Comparison of ENCODE assay signal across 19 mouse cellular contexts in genomic region chr7:69276376-69277055, GRCm38 (mm10).
A peak's percentile ranks its signal among the peaks of the same experiment; 100 is the strongest.
DNase-seq lines count a peak whose midpoint lies in the region; ATAC-seq and TF ChIP-seq lines count a peak whose summit lies in the region.
"Had no signal": no experiment of that assay in that cellular context is flagged by ENCODE, and none has a peak within 500 bp of the region (broad histone marks: within the 10 kb centered on the region; RNA-seq: fewer than 3 reads in every experiment).

No protein-coding gene starts in this region.

- H3K4me1 ChIP-seq in hindbrain, embryonic 14.5 days (replicated peaks; ENCODE audit: control insufficient read depth, insufficient read depth, low read length): peaks cover 5% of the 10 kb centered on the region; the same call in 1 of the 2 replicates
- H3K4me1 ChIP-seq in hindbrain, embryonic 11.5 days (replicated peaks; ENCODE audit: control insufficient read depth, insufficient read depth, low read length): no peaks in the 10 kb centered on the region
- H3K4me1 ChIP-seq in midbrain, embryonic 14.5 days (ENCODE audit: control insufficient read depth, insufficient read depth, low read length): no peaks in the 10 kb centered on the region
- H3K4me1 ChIP-seq in midbrain, embryonic 11.5 days (ENCODE audit: control insufficient read depth, insufficient read depth, low read length): no peaks in the 10 kb centered on the region
- peaks cover 4% of the 10 kb centered on the region for H3K4me1 ChIP-seq in forebrain, embryonic 16.5 days (replicated peaks; ENCODE audit: control insufficient read depth, insufficient read depth, low read length)
- H3K4me1 ChIP-seq: embryonic facial prominence, embryonic 13.5 days; heart, embryonic 12.5 days; hindbrain, embryonic 10.5 days had no signal

- 65% methylated on average over 5 of the region's 5 CpGs for WGBS in hindbrain, embryonic 14.5 days
- WGBS in hindbrain, embryonic 11.5 days: 75% methylated on average over 5 of the region's 5 CpGs
- 66% methylated on average over 5 of the region's 5 CpGs for WGBS in midbrain, embryonic 14.5 days
- 78% methylated on average over 5 of the region's 5 CpGs for WGBS in midbrain, embryonic 11.5 days
- WGBS in forebrain, embryonic 16.5 days: 40% methylated on average over 5 of the region's 5 CpGs

- H3K9me3 ChIP-seq in hindbrain, embryonic 14.5 days (ENCODE audit: control insufficient read depth, low read length): no peaks in the 10 kb centered on the region
- no peaks in the 10 kb centered on the region for H3K9me3 ChIP-seq in hindbrain, embryonic 11.5 days (ENCODE audit: control insufficient read depth, low read length)
- no peaks in the 10 kb centered on the region for H3K9me3 ChIP-seq in midbrain, embryonic 14.5 days (ENCODE audit: control insufficient read depth, low read length)
- H3K9me3 ChIP-seq in midbrain, embryonic 11.5 days (ENCODE audit: control insufficient read depth, low read length): no peaks in the 10 kb centered on the region
- H3K9me3 ChIP-seq in forebrain, embryonic 16.5 days (ENCODE audit: control insufficient read depth, low read length): no peaks in the 10 kb centered on the region
- H3K9me3 ChIP-seq: embryonic facial prominence, embryonic 13.5 days; heart, embryonic 12.5 days; hindbrain, embryonic 10.5 days had no signal

- H3K27me3 ChIP-seq in hindbrain, embryonic 14.5 days (ENCODE audit: control insufficient read depth, insufficient read depth, low read length): no peaks in the 10 kb centered on the region
- no peaks in the 10 kb centered on the region for H3K27me3 ChIP-seq in hindbrain, embryonic 11.5 days (ENCODE audit: control insufficient read depth, insufficient read depth, low read length)
- no peaks in the 10 kb centered on the region for H3K27me3 ChIP-seq in midbrain, embryonic 14.5 days (ENCODE audit: control insufficient read depth, insufficient read depth, low read length)
- no peaks in the 10 kb centered on the region for H3K27me3 ChIP-seq in midbrain, embryonic 11.5 days (ENCODE audit: control insufficient read depth, insufficient read depth, low read length)
- no peaks in the 10 kb centered on the region for H3K27me3 ChIP-seq in forebrain, embryonic 16.5 days (replicated peaks; ENCODE audit: control insufficient read depth, insufficient read depth, low read length)
- H3K27me3 ChIP-seq: embryonic facial prominence, embryonic 13.5 days; heart, embryonic 12.5 days had no signal

- no peak for TF ChIP-seq POLR2A in brain, embryonic 14.5 days (IDR thresholded peaks at IDR 0.05; ENCODE audit: borderline replicate concordance, extremely low read depth, insufficient read depth, insufficient read length, poor library complexity, severe bottlenecking)

- no peaks in the 10 kb centered on the region for H3K36me3 ChIP-seq in hindbrain, embryonic 14.5 days (replicated peaks; ENCODE audit: control insufficient read depth, insufficient read depth)
- H3K36me3 ChIP-seq in hindbrain, embryonic 11.5 days (ENCODE audit: control insufficient read depth, insufficient read depth, low read length): no peaks in the 10 kb centered on the region
- H3K36me3 ChIP-seq in midbrain, embryonic 14.5 days (ENCODE audit: control insufficient read depth, insufficient read depth, low read length): no peaks in the 10 kb centered on the region
- H3K36me3 ChIP-seq in midbrain, embryonic 11.5 days (ENCODE audit: control insufficient read depth, insufficient read depth, low read length): no peaks in the 10 kb centered on the region
- no peaks in the 10 kb centered on the region for H3K36me3 ChIP-seq in forebrain, embryonic 16.5 days (ENCODE audit: control insufficient read depth, insufficient read depth)
- H3K36me3 ChIP-seq: embryonic facial prominence, embryonic 13.5 days; heart, embryonic 12.5 days; hindbrain, embryonic 10.5 days had no signal

- no peak overlapping the region for H3K9ac ChIP-seq in hindbrain, embryonic 14.5 days
- H3K9ac ChIP-seq in hindbrain, embryonic 11.5 days (ENCODE audit: low read depth, low read length): no peak overlapping the region
- no peak overlapping the region for H3K9ac ChIP-seq in midbrain, embryonic 14.5 days (replicated peaks; ENCODE audit: low read length)
- H3K9ac ChIP-seq in midbrain, embryonic 11.5 days (ENCODE audit: low read length): no peak overlapping the region
- no peak overlapping the region for H3K9ac ChIP-seq in forebrain, embryonic 16.5 days (replicated peaks; ENCODE audit: low read depth, low read length)
- H3K9ac ChIP-seq: embryonic facial prominence, embryonic 13.5 days; heart, embryonic 12.5 days had no signal

- DNase-seq in hindbrain, embryonic 14.5 days (ENCODE audit: low spot score): no peak
- DNase-seq in hindbrain, embryonic 11.5 days (ENCODE audit: low spot score): no peak
- DNase-seq in midbrain, embryonic 14.5 days: peak; percentile 13
- DNase-seq in midbrain, embryonic 11.5 days (ENCODE audit: low spot score, missing footprints): no peak
- DNase-seq in brain, embryonic 14.5 days (ENCODE audit: low read depth): peak; percentile 70
- DNase-seq in thymus, postnatal 14 days: no peak
- DNase-seq in thymus, postnatal 10 days (ENCODE audit: low spot score in 2 of 2): no peak
- DNase-seq: adrenal gland, adult 8-10 months; adrenal gland, postnatal 36 days; cerebellum, adult 18-20 months; cerebellum, adult 9-11 months; cerebellum, postnatal 36 days; gastrocnemius, postnatal 14 days had no signal

- no peak overlapping the region for H3K4me2 ChIP-seq in hindbrain, embryonic 14.5 days (replicated peaks)
- no peak overlapping the region for H3K4me2 ChIP-seq in hindbrain, embryonic 11.5 days (replicated peaks; ENCODE audit: low read depth, low read length)
- H3K4me2 ChIP-seq in midbrain, embryonic 14.5 days (ENCODE audit: low read length): no peak overlapping the region
- no peak overlapping the region for H3K4me2 ChIP-seq in midbrain, embryonic 11.5 days
- no peak overlapping the region for H3K4me2 ChIP-seq in forebrain, embryonic 16.5 days (ENCODE audit: low read length)
- H3K4me2 ChIP-seq: embryonic facial prominence, embryonic 13.5 days; heart, embryonic 12.5 days had no signal

- no peak for ATAC-seq in hindbrain, embryonic 14.5 days (ENCODE audit: low FRiP score)
- no peak for ATAC-seq in hindbrain, embryonic 11.5 days (ENCODE audit: low FRiP score)
- ATAC-seq in midbrain, embryonic 14.5 days (ENCODE audit: low FRiP score, low TSS enrichment): no peak
- ATAC-seq in midbrain, embryonic 11.5 days (ENCODE audit: low FRiP score): no peak
- peak; percentile 89 for ATAC-seq in forebrain, embryonic 16.5 days
- ATAC-seq: hindbrain, embryonic 16.5 days; inflammation-experienced regulatory T-cells, adult 6 months had no signal

- H3K27ac ChIP-seq in hindbrain, embryonic 14.5 days: peak overlapping the region; percentile 59
- H3K27ac ChIP-seq in hindbrain, embryonic 11.5 days (ENCODE audit: low read depth, low read length): no peak overlapping the region
- 0 out of 2 replicates have a peak overlapping the region, but pooled peaks have one; percentile 21 for H3K27ac ChIP-seq in midbrain, embryonic 14.5 days (replicated peaks; ENCODE audit: low read depth, low read length)
- no peak overlapping the region for H3K27ac ChIP-seq in midbrain, embryonic 11.5 days (ENCODE audit: low read depth, low read length)
- peak overlapping the region; percentile 84 for H3K27ac ChIP-seq in forebrain, embryonic 16.5 days (ENCODE audit: low read length)
- H3K27ac ChIP-seq: embryonic facial prominence, embryonic 13.5 days; hindbrain, embryonic 10.5 days had no signal

- H3K4me3 ChIP-seq in hindbrain, embryonic 14.5 days (replicated peaks; ENCODE audit: low read length): no peak overlapping the region
- H3K4me3 ChIP-seq in hindbrain, embryonic 11.5 days (ENCODE audit: low read depth, low read length): no peak overlapping the region
- no peak overlapping the region for H3K4me3 ChIP-seq in midbrain, embryonic 14.5 days (replicated peaks; ENCODE audit: low read depth, low read length)
- H3K4me3 ChIP-seq in midbrain, embryonic 11.5 days (ENCODE audit: low read depth, low read length): no peak overlapping the region
- H3K4me3 ChIP-seq in forebrain, embryonic 16.5 days (replicated peaks; ENCODE audit: low read length): no peak overlapping the region
- H3K4me3 ChIP-seq: embryonic facial prominence, embryonic 13.5 days; heart, embryonic 12.5 days; hindbrain, embryonic 10.5 days had no signal

- TF ChIP-seq CTCF in brain, embryonic 14.5 days (IDR thresholded peaks at IDR 0.05; ENCODE audit: borderline replicate concordance, extremely low read depth, insufficient read depth, insufficient read length): no peak

Comparison
In these comparisons a context has a peak if more than half of its experiments do, and no peak if none do; other contexts are left out.
1. DNase-seq: peak in midbrain, embryonic 14.5 days (single experiment) and brain, embryonic 14.5 days (single experiment); none in hindbrain, embryonic 14.5 days (single experiment), hindbrain, embryonic 11.5 days (single experiment), midbrain, embryonic 11.5 days (single experiment), thymus, postnatal 14 days (single experiment) and thymus, postnatal 10 days (0 of 2).
2. H3K27ac ChIP-seq: peak in hindbrain, embryonic 14.5 days (single experiment), midbrain, embryonic 14.5 days (single experiment) and forebrain, embryonic 16.5 days (single experiment); none in hindbrain, embryonic 11.5 days (single experiment) and midbrain, embryonic 11.5 days (single experiment).